Mouse (Mus musculus): ENCODE results near the gene Mfsd11. TPM values are rescaled to one million over a fixed set of nuclear protein-coding genes. Genes with fewer than 3 reads are reported as not detected.
"Not testable (repeated sequence)": the region's sequence is repeated elsewhere in the genome, so short reads cannot be mapped to it uniquely, and the experiment has no call there.

Gene Mfsd11
- total RNA-seq, 2 experiments from 2014 or later, result 11.2 to 14.8 TPM

DNA sequence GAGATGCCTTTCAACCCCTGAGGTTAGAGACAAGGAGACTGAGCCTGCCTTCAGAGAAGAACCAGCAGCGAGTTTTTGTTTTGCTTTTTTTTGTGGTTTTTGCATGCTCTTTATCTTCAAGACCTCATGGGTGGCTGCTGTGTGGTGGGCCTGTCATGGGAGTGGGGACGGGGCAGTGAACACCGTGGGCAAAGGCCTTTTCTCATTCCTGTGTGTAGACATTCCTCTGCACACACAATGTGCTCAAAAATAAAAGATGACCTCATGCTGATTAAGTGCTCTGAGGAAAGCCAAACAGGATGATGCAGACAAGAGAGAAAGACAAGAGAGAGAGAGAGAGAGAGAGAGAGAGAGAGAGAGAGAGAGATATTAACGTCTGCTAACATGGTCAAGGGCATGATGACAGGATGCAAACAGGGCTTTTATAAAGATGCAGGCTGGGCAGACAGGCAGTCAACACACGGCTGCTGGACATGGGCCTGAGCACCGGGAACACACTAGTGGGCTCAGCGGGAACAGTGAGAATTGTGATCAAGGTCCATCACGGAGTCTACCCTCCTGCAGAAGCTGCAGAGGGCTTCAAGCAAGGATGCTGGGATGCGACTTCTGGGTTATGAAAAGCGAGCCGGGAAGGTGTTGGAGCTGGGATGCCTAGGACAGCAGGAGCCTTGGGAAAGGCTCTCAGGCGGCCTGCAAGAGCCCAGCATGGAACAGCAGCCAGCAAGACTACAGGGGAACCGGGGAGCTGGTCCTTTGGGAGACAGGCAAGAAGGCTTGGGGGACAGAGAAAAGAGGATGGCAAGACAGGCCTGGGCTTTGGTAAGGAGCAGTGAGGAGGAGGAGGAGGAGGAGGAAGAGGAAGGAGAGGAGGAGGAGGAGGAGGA, 30.9 kb upstream of the Mfsd11 start:
- no peak for ATAC-seq (replicated peaks; ENCODE audit: poor library complexity)

DNA sequence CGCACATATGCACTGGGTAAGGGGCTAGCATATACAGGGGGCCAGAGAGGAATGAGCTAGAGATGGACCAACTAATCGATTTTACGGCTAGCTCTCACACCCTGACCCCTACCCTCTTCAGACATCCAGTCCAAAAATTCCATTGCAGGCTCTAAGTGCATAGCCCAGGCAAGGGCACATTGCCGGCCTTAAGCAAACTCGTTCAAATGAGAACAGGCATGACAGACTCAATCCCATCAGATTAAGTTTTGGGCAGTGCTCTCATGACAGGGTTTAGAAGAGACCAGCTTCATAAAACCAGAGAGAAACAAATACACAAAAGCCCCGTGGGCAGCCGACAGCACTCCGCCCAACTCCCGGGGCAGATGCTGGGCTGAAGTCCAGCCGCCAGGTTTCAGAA, 30.0 kb upstream of the Mfsd11 start:
- no peak for ATAC-seq (replicated peaks; ENCODE audit: poor library complexity)

DNA sequence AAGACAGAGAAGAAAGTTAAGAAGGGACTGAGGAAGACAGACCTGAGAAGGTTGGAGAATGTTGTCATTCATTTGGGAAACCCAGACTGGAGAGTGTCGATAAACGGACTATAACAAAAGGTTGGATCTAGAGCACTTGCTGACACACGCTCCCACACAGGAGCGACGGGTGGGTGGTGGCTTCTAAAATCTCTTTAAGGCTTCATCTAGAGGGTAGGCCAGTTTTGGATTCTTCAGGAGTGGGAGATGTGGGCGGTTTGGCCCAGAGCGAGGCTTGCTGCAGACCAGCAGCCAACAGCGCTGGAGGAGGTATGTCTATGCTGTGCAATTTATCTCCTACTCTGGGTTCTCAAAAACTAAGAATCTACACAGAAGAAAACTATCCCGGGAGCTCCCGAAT, 29.6 kb upstream of the Mfsd11 start:
- no peak for ATAC-seq (replicated peaks; ENCODE audit: poor library complexity)

DNA sequence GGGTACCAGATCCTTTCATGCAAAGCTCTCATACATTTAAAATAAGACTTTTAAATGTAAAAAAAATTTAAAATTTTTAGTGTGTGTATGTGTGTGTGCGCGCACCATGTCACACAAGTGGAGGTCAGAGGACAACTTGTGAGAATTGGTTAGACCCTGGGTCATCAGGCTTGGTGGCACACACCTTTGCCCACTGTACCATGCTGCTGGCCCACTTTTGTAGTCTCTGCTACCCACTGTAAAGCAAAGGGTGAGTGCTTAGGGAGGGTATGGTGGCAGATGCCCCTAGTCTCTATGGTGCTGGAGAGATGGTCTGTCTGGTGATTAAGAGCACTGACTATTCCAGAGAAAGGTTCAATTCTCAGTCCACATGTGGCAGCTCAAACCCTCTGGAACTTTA, 29.0 kb upstream of the Mfsd11 start:
- no peak for ATAC-seq (replicated peaks; ENCODE audit: poor library complexity)

DNA sequence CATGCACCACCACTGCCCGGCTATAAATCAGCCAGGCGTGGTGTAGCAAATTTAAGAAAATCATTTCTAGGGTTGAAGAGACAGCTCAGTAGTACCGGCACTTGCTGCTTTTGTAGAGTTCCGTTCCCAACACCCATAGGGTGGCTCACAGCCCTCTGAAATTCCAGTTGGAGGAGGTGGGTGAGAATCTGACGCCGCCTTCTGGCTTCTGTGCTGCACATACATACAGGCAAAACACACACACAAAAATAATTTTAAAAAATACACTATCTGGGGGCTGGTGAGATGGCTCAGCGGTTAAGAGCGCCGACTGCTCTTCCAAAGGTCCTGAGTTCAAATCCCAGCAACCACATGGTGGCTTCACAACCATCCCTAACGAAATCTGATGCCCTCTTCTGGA, 28.4 kb upstream of the Mfsd11 start:
- not testable (repeated sequence) for ATAC-seq (replicated peaks; ENCODE audit: poor library complexity)

DNA sequence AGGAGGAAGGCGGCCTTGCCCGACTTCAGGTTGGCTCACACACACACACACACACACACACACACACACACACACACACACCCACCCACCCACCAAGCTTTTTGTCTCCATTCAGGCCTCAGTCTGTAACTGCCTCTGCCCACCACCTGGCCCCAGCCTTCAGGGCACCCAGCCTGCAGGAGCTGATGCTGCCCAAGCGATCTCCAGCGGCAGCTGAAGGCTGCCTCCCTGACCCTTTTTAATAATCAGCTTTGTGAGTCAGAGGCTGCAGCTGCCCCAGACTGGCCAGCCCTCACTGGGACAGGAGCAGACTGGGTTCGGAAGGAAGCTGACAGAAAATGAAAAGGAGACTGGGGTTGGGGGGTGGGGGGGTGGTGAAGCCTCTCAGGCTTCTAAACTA, 27.0 kb upstream of the Mfsd11 start:
- no peak for ATAC-seq (replicated peaks; ENCODE audit: poor library complexity)

DNA sequence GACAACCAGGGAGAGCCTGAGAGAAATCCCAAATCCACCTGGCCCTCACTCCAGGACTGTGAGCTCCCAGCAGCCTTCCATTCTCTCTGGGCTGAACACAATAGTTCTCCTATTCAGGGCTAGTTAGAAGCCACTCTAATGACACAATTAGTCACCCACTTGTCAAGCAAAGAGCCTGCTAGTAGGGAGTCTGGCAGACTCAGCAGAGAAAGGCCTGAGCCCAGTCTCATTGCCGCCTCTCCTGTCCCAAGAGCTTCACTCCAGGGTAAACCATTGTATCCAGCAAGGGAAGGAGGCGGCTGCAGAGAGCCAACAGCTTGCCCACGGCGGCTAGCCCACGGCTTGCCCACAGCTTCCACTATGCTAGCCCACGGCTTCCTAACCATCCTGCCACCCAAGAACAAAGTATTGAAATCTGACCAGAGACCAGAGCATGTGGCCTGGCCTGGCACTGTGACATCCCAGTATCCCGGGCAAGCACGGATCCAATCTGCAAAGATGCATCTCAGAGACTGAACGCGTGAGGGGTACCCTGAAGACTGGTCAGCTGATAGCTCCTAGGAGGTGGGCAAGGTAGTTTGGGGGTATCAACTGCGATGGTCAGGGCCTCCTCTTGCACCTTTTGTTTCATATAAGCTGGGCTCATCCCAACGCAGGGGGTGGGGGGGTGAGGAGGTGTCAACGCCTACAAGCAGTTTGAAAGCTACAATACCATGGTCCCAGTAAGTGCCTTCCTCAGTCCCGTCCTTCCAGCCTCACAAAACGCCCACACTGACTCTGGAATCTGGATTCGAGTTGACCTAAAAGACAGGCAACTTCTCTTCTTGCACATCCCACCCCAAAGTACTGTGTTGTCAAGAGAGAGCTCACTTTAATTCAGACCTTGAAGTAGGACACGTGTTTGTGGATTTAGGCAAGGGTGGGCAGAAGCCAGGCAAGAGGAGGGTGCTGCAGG, 25.4 kb upstream of the Mfsd11 start:
- no peak for ATAC-seq (replicated peaks; ENCODE audit: poor library complexity)

DNA sequence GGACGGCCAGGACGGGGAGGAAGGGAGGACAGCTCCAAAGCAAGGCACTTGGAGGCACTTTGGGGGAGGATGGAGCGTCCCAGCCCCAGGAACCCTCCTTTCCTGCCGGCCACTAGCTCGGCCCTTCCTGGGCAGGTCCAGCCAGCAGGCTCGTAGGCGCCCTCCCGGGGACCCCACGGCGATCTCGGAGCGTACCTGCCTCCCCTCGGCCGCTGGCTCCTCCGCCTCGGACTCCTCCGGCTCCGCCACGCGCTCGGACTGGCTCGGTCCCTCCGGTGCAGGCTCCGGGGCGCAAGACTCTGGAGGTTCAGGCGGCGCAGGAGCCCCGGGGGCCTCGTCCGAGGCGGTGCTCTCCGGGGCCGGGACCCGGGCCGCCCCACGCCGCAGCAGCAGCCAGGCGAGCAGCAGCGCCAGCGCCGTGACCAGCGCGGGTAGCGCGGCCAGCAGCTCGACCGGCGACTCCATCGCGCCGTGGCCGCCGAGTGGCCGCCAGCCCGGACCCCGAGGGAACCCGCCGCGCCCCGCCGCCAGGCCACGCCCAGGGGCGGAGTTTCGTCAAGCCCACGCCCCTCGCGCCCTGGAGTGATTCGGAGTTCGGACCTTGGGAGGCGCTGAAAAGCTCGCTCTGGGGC, 24.6 kb upstream of the Mfsd11 start, which contains the start of gene Mxra7:
TSS of gene Mxra7 (minus strand) at position 513 of the 632 bp plus-strand sequence.
- peak; percentile 79 for ATAC-seq (replicated peaks; ENCODE audit: poor library complexity)

DNA sequence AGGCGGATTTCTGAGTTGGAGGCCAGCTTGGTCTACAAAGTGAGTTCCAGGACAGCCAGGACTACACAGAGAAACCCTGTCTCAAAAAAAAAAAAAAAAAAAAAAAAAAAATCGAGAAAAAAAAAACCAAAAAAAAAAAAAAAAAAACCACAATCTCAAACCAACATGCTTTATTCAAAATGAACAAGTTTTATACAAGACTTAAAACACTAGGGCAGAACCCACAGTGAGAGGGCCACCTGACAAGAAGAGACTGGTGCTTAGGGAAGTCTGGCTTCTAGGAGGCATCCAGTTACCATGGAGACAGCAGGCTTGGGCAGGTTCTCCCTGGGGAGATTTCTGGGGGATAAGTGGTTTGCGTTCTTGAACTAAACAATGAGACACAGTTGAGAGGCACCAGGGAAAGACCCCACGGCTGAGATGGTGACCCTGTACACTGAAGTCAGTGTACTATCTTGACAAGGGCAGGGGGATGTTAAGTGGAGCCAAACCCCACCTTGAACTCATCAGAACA, 20.0 kb upstream of the Mfsd11 start:
- no peak for ATAC-seq (replicated peaks; ENCODE audit: poor library complexity)

DNA sequence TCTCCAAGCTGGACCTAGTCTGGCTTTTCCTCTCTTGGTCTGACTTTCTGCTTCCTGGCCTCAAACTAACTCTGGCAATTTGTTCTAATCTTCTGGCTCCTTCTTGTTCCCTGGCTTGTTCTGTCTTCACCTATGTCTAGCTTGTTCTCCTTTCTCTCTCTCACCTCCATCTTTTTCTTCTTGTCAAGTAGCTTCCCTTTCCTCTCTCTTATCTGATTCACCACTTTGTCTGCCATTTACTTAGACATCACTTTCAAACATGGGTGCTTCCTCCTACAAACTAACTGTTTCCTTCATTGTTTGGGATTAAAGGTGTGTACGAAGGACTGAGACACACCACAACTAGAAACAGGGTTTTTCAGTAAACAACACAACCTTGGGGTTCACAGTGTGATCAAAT, 17.3 kb upstream of the Mfsd11 start:
- no peak for ATAC-seq (replicated peaks; ENCODE audit: poor library complexity)

DNA sequence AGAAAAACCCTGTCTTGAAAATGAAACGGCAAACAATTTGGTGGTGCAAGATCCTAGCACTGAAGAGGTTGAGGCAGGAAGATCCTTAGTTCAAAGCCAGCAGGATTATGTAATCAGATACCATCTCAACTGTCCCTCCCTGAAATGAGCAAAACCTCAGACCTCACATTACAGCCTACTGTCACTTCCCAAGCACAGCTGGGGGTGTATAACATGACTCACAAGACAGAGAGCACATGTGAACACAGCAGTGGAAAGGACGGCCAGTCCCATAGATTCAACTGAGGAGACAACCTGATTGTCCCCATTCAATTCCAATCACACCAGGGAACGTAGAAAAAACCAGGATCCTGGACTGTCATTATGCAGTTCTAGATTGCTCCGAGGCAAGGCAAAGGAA, 16.0 kb upstream of the Mfsd11 start:
- peak; percentile 88 for ATAC-seq (replicated peaks; ENCODE audit: poor library complexity)

DNA sequence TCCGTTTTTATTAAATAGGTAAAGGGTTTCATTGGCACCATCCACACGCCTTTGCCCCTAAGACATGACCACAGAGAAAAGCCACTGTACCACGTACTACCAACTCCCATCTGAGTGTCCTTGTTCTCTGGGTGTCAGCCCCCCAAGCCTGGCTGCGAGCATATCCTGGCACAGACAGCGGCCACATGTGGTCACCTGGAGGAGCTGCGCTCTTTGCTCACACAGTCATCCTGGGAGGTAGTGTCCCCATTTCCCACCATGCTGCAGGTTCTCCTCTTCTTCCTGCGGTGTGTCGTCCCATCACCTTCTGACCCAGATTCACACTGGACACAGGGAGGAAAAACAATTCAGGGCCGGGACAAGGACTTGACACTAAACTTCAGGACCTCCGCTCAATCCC, 14.8 kb upstream of the Mfsd11 start:
- no peak for ATAC-seq (replicated peaks; ENCODE audit: poor library complexity)

DNA sequence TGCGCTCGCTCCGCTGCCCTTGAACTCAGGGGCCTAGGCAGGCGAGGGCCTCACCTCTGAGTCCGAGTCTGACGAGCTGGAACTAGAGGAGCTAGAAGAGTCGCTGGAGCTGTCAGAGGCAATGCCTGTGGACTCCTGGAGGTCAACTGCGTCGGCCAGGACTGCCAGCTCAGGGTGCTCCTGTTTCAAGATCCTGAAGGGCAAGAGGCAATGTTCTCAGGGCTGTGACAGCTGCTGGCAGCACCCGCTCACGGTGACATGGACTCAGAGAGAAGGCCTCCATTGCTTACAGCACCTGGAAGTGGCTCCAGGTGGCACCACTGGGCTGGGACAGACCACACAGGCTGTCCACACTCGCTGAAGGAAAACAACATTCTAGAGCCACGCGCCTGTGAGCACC, 13.3 kb upstream of the Mfsd11 start:
- no peak for ATAC-seq (replicated peaks; ENCODE audit: poor library complexity)

DNA sequence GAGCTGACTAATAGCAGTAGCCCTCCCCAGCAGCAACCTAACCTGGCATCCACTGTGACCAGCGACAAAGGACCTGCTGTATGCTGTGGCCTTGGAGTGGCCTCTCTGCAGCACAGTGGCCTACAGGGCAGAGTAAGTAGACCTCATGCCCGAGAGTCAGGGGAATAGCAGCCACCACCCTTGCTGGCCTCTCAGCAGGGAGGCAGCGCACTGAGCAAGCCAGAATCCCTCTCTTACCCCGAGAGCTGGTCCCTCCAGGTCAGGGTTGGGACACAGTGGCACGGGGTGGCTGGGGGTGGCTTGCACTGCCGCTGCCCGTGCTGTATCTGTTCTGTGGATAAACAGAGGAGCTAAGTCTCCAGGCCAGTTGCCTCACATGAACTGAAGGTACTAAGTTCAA, 12.6 kb upstream of the Mfsd11 start:
- ATAC-seq (replicated peaks; ENCODE audit: poor library complexity), result no peak

DNA sequence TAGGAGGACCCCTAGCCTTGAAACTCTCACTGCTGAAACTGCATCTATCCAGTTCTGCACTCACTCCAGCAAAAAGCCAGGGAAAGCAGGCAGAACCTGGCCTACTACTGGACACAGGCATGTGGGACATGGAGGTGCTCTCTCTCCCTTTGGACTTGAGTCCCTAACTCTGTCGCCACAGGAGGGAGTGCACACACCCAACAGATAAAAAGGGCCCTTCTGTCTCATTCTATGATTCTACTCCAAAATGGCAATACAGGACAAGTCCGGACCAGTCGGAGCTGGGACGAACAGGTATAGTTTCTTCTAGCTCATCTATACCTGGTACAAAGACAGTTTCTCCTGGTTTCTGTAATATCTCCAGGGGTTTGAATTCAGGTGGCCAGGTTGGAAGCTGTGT, 11.5 kb upstream of the Mfsd11 start:
- no peak for ATAC-seq (replicated peaks; ENCODE audit: poor library complexity)

DNA sequence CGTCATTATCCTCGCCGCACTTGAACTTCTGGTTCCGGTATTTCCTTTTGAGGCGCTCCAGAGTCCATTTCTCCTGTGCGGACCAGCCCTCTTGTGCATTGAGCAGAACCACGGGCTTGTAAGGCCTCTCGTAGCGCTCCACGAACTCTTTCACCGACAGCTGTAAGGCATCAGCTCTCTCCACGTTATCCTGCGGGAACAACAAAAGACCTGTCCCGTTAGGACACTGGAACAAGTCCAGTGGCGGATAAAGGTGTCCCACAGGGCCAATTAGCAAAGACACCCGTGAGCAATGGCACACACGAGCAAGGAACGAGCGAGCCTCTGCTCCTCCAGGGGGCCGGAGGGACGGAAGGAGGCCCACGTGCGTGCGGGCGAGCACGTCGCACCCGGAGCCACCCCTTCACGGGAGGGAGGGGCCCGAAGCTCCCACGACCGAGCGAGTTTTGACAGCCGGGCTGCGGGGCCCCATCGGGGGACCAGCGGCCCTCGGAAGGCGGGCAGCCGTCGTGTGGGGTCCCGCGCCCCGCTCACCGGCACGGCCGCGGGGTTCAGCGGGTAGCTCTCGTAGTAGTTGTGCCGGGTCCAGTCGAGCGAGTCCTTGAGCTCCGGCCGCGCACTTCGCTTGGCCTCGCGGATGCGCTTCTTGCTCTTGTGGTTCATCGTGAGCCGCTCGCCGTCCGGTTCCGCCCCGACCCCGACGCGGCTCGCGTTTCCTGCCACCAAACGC, 9.5 kb upstream of the Mfsd11 start:
- peak; percentile 44 for ATAC-seq (replicated peaks; ENCODE audit: poor library complexity)

DNA sequence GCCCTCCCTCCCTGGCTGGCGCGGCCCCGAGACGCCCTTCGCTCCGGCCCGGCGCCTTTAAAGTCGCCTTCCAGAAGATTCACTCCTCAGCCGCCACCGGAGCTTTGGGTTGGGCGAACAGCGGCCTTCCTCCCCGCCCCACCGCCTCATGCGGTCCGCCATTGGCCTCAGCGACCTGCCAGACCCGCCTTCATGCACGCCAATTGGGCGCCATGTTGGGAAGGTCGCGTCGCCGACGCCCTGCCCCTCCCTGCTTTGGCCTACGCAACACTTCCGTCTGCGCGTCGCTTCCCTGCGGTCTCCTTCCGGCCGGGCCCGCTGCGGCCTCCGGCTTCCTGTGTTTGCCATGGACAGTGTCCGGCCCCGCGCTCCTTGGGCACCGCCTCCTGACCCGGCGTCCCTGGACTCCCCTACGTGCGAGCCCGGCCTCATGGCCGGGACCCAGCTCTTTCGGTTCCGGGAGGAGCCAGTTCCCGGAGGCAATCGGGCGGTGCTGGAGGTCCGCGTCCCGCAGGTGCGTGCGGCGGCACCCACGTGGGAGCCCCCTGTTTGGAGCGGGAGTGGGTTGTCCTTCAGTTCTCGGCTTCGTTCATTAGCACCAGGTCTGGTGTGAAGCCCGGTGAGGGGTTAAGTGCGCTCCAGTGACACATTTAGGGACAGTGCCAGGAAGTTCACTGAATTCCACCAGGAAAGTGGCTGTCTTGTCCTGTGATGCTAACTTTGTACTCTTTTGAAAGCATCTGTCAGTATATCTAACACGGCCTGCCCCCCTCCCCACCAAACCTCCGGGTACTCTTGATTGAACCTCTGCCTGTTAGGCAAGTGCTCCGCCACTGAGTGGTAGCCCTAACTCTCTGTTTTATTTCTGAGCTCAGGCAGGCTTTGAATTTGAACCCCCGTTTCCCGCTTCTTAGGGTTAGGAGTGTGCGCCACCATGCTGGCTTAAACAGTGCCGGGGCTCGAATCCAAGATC, 8.7 kb upstream of the Mfsd11 start, which contains the start of the genes Mettl23 and Jmjd6:
TSS of gene Mettl23 (plus strand) at position 18 of the 973 bp plus-strand sequence.
TSS of gene Jmjd6 (minus strand) at position 189 of the 973 bp plus-strand sequence.
- ATAC-seq (replicated peaks; ENCODE audit: poor library complexity), result peak; percentile 87

DNA sequence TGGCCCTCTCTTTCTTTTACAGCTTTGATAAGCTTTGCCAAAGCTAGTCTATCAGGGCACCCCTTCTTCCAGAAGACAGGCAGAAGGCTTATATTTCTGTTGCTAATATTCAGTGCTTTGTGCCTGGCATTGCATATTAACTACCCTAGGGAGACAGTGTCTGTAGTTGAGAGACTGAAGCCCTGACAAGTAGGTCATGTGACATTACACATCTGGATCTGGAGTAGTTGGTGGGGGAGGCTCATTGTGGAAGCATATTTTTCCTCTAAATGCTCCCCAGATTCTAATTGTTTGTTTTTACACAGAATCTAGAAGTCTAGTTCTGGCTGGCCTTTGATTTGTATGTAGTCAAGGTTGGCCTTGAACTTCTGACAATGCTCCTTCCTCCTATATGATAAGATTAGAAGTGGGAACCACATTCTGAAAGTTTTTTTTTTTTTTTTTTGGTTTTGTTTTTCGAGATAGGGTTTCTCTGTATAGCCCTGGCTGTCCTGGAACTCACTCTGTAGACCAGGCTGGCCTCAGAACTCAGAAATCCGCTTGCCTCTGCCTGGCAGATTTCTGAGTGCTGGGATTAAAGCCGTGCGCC, 5.6 kb upstream of the Mfsd11 start:
- ATAC-seq (replicated peaks; ENCODE audit: poor library complexity), result no peak

All from megakaryocyte progenitor cell, adult 5-6 weeks (primary cell).